Mouse (Mus musculus): ENCODE measurements around the gene Pik3ip1.

DNA sequence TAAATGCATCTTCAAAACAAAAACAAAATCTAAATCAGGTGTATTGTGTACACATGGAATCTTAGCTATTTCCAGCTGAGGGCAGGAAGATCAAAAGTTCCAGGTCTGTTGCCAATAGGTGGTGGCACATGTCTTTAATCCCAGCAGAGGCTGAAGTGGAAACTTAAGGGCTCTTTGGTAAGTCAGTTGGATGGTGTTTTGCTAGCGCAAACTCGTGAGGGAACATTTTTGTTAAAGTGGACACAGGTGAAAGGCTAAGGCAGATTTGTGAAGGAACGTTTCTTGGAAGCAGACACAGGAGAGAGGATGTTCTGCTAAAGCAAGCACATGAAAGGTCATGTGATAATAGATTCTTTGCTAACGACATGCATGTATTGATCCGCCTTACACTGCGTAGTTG lies 46.6 kb upstream of the Pik3ip1 start:
- TF ChIP-seq EP300 (IDR thresholded peaks at IDR 0.05; ENCODE audit: low read depth) (no peak), CTCF (IDR thresholded peaks at IDR 0.05; ENCODE audit: low read depth) (no peak)
